ENCODE assay signal across 13 mouse cellular contexts in genomic region chr2:50365221-50365620, GRCm38 (mm10).
"Had no signal": no experiment of that assay in that cellular context is flagged by ENCODE, and none has a peak within 500 bp of the region (broad histone marks: within the 10 kb centered on the region; RNA-seq: fewer than 3 reads in every experiment).

No protein-coding gene starts in this region.

- DNase-seq: gastrocnemius, adult 2 months; gastrocnemius, postnatal 10 days; gastrocnemius, postnatal 25 days; heart, adult 2 months; heart, postnatal 14 days; heart, postnatal 36 days; kidney, adult 11 months; kidney, adult 2 months; kidney, adult 9 months; kidney, postnatal 36 days; layer of hippocampus, adult 9-11 months; layer of hippocampus, postnatal 36 days; left cerebral cortex, postnatal 4 days had no signal
